Mouse (Mus musculus) lung, embryonic 14.5 days (tissue): ENCODE measurements around the gene Ly75. TPM values are rescaled to one million over a fixed set of nuclear protein-coding genes. Genes with fewer than 3 reads are reported as not detected.

Experiments
- ATAC-seq: fragments of 200-750 bp; cut with Nextera tagmentation; 2 replicates; pipeline ENCODE4 v1.8.0; 2017; ENCODE audit warnings: mild to moderate bottlenecking, moderate TSS enrichment, moderate library complexity; ENCODE audit not compliant: insufficient read depth
- DNase-seq: peaks from one replicate; pipeline ENCODE4 v3.0.0-alpha.2; 2015
- H3K27ac ChIP-seq: fragments of 300-500 bp; sonication (generic); 2 replicates; pipeline ENCODE4 v1.5.1; 2014; ENCODE audit warnings: low read depth, mild to moderate bottlenecking, moderate library complexity
- H3K27me3 ChIP-seq: fragments of 300-500 bp; sonication (generic); 2 replicates; pipeline ENCODE4 v1.6.1; 2014; ENCODE audit warnings: low read length, control low read depth; ENCODE audit not compliant: insufficient read depth
- H3K36me3 ChIP-seq: fragments of 300-500 bp; sonication (generic); 2 replicates; pipeline ENCODE4 v1.6.1; 2014; ENCODE audit warnings: control low read depth; ENCODE audit not compliant: insufficient read depth
- H3K4me1 ChIP-seq: fragments of 300-500 bp; sonication (generic); 2 replicates; pipeline ENCODE4 v1.6.1; 2014; ENCODE audit warnings: antibody characterized with exemption, control low read depth; ENCODE audit not compliant: insufficient read depth
- H3K4me2 ChIP-seq: fragments of 300-500 bp; sonication (generic); 2 replicates; pipeline ENCODE4 v1.6.1; 2014; ENCODE audit warnings: mild to moderate bottlenecking
- H3K4me3 ChIP-seq: fragments of 300-500 bp; sonication (generic); 2 replicates; pipeline ENCODE4 v1.5.1; 2014; ENCODE audit warnings: low read depth, low read length
- H3K9ac ChIP-seq: fragments of 300-500 bp; sonication (generic); 2 replicates; pipeline ENCODE4 v1.6.1; 2014
- H3K9me3 ChIP-seq: fragments of 300-500 bp; sonication (generic); 2 replicates; pipeline ENCODE4 v1.6.1; 2016; ENCODE audit warnings: low read depth, low read length, control low read depth
- CTCF ChIP-seq: IDR thresholded peaks from 2 replicates; pipeline ENCODE4 v1.5.1; 2016; ENCODE audit warnings: antibody characterized with exemption, low read depth
- WGBS: fragments of 180-500 bp; shearing (Covaris S2); extraction: QIAGEN DNeasy Blood & Tissue Kit; methylation state at CpG from one replicate; pipeline ENCODE4 v1.1.7; 2014; 5-methylcytosine and 5-hydroxymethylcytosine counted together
- polyA plus RNA-seq: library from polyadenylated mRNA; unstranded; fragments of >200 nt; fragmentation: Nextera tagmentation; extraction: Ambion mirVana; gene quantifications from 2 replicates; pipeline ENCODE4 v1.2.1, GENCODE M21; 2014

Gene Ly75
- polyA plus RNA-seq, 1 experiment from 2014 or later: 3.4 TPM

DNA sequence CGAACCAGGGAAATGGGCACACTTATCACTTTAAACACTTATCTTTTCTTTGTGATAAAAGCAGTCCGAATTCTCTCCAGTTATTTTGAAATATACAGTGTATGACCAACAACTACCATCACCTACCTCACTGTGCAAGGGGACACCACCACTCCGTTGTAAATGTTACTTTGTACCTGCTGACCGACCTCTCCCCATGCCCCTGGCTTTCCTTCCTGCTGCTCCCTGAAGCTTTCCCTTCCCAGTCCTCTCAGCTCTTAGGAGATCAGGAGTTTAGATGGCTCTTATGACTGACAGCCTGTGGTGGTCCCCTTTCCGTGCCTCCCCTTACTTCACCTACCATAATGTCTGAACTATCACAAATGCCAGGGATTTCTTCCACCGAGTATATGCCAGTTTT lies 21.0 kb downstream of the Ly75 start:
- Histone ChIP-seq H3K4me1 (no peaks in the 10 kb centered on the region), H3K4me3 (no peak overlapping the region), H3K27ac (no peak overlapping the region), H3K27me3 (no peaks in the 10 kb centered on the region), H3K4me2 (no peak overlapping the region), H3K36me3 (no peaks in the 10 kb centered on the region), H3K9me3 (no peaks in the 10 kb centered on the region), H3K9ac (no peak overlapping the region)
- TF ChIP-seq CTCF: no peak
- ATAC-seq (no peak), DNase-seq (no peak)
- WGBS: 80% methylated on average over 6 of the region's 6 CpGs

DNA sequence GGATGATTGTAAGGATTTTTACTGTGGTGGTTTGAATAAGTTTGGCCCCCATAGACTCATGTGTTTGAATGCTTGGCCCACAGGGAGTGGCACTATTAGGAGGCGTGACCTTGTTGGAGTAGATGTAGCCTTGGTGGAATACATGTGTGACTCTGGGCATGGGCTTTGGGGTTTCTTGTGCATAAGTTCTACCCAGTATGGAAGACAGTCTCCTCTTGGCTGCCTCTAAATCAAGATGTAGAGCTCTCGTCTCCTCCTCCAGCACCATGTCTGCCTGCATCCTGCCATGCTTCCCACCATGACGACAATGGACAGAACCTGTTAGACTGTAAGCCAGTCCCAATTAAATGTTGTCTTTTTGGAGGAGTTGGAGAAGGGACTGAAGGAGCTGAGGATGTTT lies 23.3 kb downstream of the Ly75 start:
- H3K9me3 ChIP-seq: no peaks in the 10 kb centered on the region
- H3K9ac ChIP-seq: no peak overlapping the region
- DNase-seq (no peak), ATAC-seq (no peak)
- 93% methylated on average over 3 of the region's 3 CpGs for WGBS
- H3K4me3 ChIP-seq: no peak overlapping the region
- no peaks in the 10 kb centered on the region for H3K36me3 ChIP-seq
- no peak overlapping the region for H3K27ac ChIP-seq
- no peaks in the 10 kb centered on the region for H3K4me1 ChIP-seq
- H3K27me3 ChIP-seq: no peaks in the 10 kb centered on the region
- H3K4me2 ChIP-seq: no peak overlapping the region
- TF ChIP-seq CTCF: no peak

GRCm38 (mm10) chr2:60355388-60355683 lies 27.8 kb downstream of the Ly75 start:
- ATAC-seq (no peak; the same call in 1 of the 2 replicates), DNase-seq (no peak)
- Histone ChIP-seq H3K27me3 (no peaks in the 10 kb centered on the region), H3K9ac (no peak overlapping the region), H3K9me3 (no peaks in the 10 kb centered on the region), H3K27ac (no peak overlapping the region), H3K36me3 (no peaks in the 10 kb centered on the region), H3K4me2 (peak overlapping the region; percentile 43), H3K4me3 (0 out of 2 replicates have a peak overlapping the region, but pooled peaks have one; percentile 3), H3K4me1 (no peaks in the 10 kb centered on the region)
- TF ChIP-seq CTCF: no peak
- 20% methylated on average over 3 of the region's 3 CpGs for WGBS

DNA sequence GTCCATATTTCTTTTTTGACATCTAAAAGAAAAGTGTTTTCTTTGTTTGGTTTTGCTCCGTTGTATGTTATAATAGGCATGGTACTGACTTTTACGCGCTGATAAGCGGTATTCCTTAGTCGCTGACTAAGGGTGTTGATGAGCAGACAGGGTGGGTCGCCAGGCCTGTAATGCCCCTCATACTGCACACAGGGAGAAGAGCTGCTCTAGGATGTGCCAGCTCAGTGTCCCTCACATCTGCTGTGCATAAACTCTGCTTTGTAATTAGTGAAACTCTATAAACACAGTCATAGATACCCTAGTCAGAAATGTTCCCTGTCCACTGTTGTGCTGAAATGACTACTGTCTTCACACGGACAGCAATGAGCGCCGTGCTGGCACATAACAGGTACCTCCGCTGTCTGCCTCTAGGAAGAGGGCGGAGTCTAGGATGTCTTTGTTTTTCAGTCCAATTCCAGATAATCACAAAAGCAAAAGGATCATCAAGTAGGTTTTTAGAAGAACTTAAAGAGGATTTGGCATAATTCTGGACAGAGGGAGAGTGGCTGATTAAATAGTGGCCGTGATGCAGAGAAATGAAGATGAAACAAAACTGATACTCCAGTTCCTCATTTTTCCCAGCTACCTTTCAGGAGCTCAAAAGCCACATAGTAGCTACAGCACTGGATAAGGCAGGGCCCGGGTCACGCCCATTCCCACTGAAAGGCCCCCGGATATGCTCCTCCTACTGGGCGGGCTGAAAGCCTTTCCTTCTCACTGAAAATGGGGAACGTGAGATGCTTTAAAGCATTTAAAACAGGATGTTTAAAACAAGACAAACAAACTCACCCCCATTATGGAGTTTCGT lies 28.3 kb downstream of the Ly75 start:
- H3K36me3 ChIP-seq: no peaks in the 10 kb centered on the region
- no peaks in the 10 kb centered on the region for H3K9me3 ChIP-seq
- H3K9ac ChIP-seq: no peak overlapping the region
- no peak for TF ChIP-seq CTCF
- peak; percentile 93 for ATAC-seq
- no peak overlapping the region for H3K27ac ChIP-seq
- WGBS: 45% methylated on average over 18 of the region's 18 CpGs
- peak; percentile 79 for DNase-seq
- no peaks in the 10 kb centered on the region for H3K27me3 ChIP-seq
- peak overlapping the region; percentile 43 for H3K4me2 ChIP-seq
- H3K4me3 ChIP-seq: 0 out of 2 replicates have a peak overlapping the region, but pooled peaks have one; percentile 3
- no peaks in the 10 kb centered on the region for H3K4me1 ChIP-seq

DNA sequence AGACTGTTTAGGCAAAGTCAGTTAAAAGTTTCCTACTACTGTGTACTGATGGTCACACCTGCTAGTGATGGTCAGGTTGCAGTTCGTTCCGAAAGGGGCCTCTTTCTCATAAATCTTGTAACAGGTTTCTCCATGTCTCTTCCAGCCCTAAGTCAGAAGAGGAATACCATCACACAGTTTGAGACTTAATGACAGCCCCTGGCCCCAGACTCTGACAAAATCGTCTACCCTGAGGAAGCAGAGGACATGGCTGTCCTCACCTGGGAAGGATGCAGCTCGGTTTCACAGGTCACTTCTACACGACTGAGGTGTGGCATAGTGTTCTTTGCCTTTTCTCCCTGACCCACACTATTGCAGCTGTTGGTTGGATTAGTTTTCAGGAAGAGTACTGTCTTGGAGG lies 30.8 kb downstream of the Ly75 start:
- no peak for TF ChIP-seq CTCF
- DNase-seq (no peak), ATAC-seq (no peak)
- Histone ChIP-seq H3K4me2 (no peak overlapping the region), H3K9me3 (no peaks in the 10 kb centered on the region), H3K27me3 (no peaks in the 10 kb centered on the region), H3K36me3 (no peaks in the 10 kb centered on the region), H3K4me3 (no peak overlapping the region), H3K27ac (no peak overlapping the region), H3K4me1 (no peaks in the 10 kb centered on the region), H3K9ac (no peak overlapping the region)
- WGBS: 83% methylated on average over 5 of the region's 5 CpGs

DNA sequence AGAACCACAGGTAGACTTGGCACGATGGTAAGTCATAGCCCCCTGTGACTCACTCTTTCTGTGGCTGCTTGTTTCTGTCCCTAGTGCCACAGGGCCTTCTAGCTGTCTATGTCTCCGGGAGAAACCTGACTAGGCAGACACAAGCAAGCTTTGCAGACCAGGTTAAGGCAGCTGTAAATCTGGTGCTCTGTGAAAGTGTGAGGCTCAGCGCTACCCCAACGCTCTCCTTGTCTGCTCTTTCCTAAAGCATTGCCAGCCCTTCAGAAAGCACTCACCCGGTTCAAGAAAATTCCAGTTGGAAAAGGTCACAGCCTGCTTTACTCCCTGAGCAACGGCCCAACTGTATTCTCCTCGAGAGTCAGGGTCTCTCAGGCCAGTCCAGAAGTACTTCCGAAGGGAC lies 31.3 kb downstream of the Ly75 start:
- H3K27ac ChIP-seq: no peak overlapping the region
- 65% methylated on average over 8 of the region's 8 CpGs for WGBS
- H3K9me3 ChIP-seq: no peaks in the 10 kb centered on the region
- DNase-seq: no peak
- ATAC-seq: no peak
- H3K27me3 ChIP-seq: no peaks in the 10 kb centered on the region
- no peaks in the 10 kb centered on the region for H3K36me3 ChIP-seq
- TF ChIP-seq CTCF: no peak
- no peak overlapping the region for H3K9ac ChIP-seq
- H3K4me1 ChIP-seq: no peaks in the 10 kb centered on the region
- H3K4me3 ChIP-seq: no peak overlapping the region
- no peak overlapping the region for H3K4me2 ChIP-seq

DNA sequence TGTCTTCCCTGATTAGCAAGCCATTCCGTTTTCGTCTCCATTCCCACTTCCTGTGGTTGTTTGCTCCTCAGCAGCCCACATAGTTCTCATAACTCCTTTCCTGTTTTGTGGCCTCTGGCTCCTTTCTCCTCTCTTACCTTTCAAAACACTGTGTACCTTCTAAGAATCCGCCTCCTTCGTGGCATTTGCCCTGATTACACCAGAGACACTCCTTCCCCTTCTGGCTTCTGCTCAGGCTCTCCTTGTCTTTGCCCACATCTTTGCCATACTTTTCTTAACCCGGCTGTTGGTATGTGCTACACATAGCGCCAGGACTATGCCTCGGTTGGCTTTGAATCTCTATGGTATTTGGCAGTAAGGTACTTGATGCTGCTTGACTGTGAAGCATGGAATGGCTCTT lies 35.2 kb downstream of the Ly75 start:
- no peak for TF ChIP-seq CTCF
- H3K27ac ChIP-seq: no peak overlapping the region
- no peaks in the 10 kb centered on the region for H3K9me3 ChIP-seq
- H3K4me2 ChIP-seq: no peak overlapping the region
- DNase-seq (no peak), ATAC-seq (no peak)
- H3K4me1 ChIP-seq: no peaks in the 10 kb centered on the region
- no peaks in the 10 kb centered on the region for H3K36me3 ChIP-seq
- H3K4me3 ChIP-seq: no peak overlapping the region
- no peak overlapping the region for H3K9ac ChIP-seq
- WGBS: 84% methylated on average over 7 of the region's 7 CpGs
- H3K27me3 ChIP-seq: no peaks in the 10 kb centered on the region

DNA sequence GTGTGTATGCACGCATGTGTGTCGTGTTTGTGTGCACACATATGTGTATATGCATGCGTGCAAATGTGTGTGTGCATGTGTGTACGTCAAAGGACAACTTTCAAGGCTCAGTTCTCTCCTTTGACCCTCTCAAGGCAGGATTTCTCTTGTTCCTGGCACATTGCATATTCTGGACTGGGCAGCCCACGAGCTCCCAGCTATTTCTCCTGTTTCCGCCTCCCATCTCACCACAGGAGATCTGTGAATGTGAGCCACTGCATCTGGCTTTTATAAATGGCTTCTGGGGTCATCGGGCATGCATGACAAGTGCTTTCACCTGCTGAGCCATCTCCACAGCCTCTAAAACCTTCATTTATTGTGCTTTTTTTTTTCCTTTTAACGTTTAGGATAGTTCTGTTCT lies 36.6 kb downstream of the Ly75 start:
- DNase-seq: no peak
- Histone ChIP-seq H3K36me3 (no peaks in the 10 kb centered on the region), H3K27me3 (no peaks in the 10 kb centered on the region), H3K4me2 (no peak overlapping the region), H3K27ac (no peak overlapping the region), H3K4me1 (no peaks in the 10 kb centered on the region), H3K9me3 (no peaks in the 10 kb centered on the region), H3K4me3 (no peak overlapping the region), H3K9ac (no peak overlapping the region)
- 83% methylated on average over 8 of the region's 8 CpGs for WGBS
- no peak for TF ChIP-seq CTCF
- ATAC-seq: no peak
